9 mouse cellular contexts compared by ENCODE assay signal in genomic region chr5:76651151-76651725, GRCm38 (mm10). TPM values are rescaled to one million over a fixed set of nuclear protein-coding genes. Genes with fewer than 3 reads are reported as not detected.
A peak's percentile ranks its signal among the peaks of the same experiment; 100 is the strongest.
DNase-seq lines count a peak whose midpoint lies in the region; ATAC-seq and TF ChIP-seq lines count a peak whose summit lies in the region.
"Had no signal": no experiment of that assay in that cellular context is flagged by ENCODE, and none has a peak within 500 bp of the region (broad histone marks: within the 10 kb centered on the region; RNA-seq: fewer than 3 reads in every experiment).

No protein-coding gene starts in this region.

- TF ChIP-seq POLR2A in brain, embryonic 14.5 days (IDR thresholded peaks at IDR 0.05; ENCODE audit: borderline replicate concordance, extremely low read depth, insufficient read depth, insufficient read length, poor library complexity, severe bottlenecking) = no peak

- intact Hi-C loops in left cerebral cortex, postnatal 25 days (cut with DNase I) = no loop called here

- no peak overlapping the region for H3K9ac ChIP-seq in hindbrain, embryonic 11.5 days (ENCODE audit: low read depth, low read length)
- H3K9ac ChIP-seq in hindbrain, embryonic 13.5 days = no peak overlapping the region
- H3K9ac ChIP-seq in midbrain, postnatal 0 days (replicated peaks; ENCODE audit: low read length, poor library complexity, severe bottlenecking) = no peak overlapping the region

- no peaks in the 10 kb centered on the region for H3K36me3 ChIP-seq in hindbrain, embryonic 11.5 days (ENCODE audit: control insufficient read depth, insufficient read depth, low read length)
- peaks cover 10% of the 10 kb centered on the region for H3K36me3 ChIP-seq in hindbrain, embryonic 10.5 days
- H3K36me3 ChIP-seq in hindbrain, embryonic 13.5 days = no peaks in the 10 kb centered on the region
- H3K36me3 ChIP-seq in midbrain, postnatal 0 days (ENCODE audit: insufficient read depth, low read length) = no peaks in the 10 kb centered on the region

- no peaks in the 10 kb centered on the region for H3K4me1 ChIP-seq in hindbrain, embryonic 11.5 days (replicated peaks; ENCODE audit: control insufficient read depth, insufficient read depth, low read length)
- 0 out of 2 replicates have a peak, but pooled peaks cover 8% of the 10 kb centered on the region for H3K4me1 ChIP-seq in hindbrain, embryonic 10.5 days (replicated peaks)
- H3K4me1 ChIP-seq in hindbrain, embryonic 13.5 days (replicated peaks) = peaks cover 9% of the 10 kb centered on the region; the same call in 1 of the 2 replicates
- H3K4me1 ChIP-seq in midbrain, postnatal 0 days (ENCODE audit: insufficient read depth, low read length) = no peaks in the 10 kb centered on the region

- no peaks in the 10 kb centered on the region for H3K27me3 ChIP-seq in hindbrain, embryonic 11.5 days (ENCODE audit: control insufficient read depth, insufficient read depth, low read length)
- H3K27me3 ChIP-seq in hindbrain, embryonic 10.5 days (ENCODE audit: insufficient read depth, poor library complexity, severe bottlenecking) = no peaks in the 10 kb centered on the region
- H3K27me3 ChIP-seq in hindbrain, embryonic 13.5 days = no peaks in the 10 kb centered on the region
- no peaks in the 10 kb centered on the region for H3K27me3 ChIP-seq in midbrain, postnatal 0 days (ENCODE audit: insufficient read depth, low read length)

- WGBS in hindbrain, embryonic 11.5 days = 65% methylated on average over 5 of the region's 5 CpGs
- whole genome bisulfite sequencing in hindbrain, embryonic 10.5 days = 71% methylated on average over 5 of the region's 5 CpGs
- 62% methylated on average over 5 of the region's 5 CpGs for WGBS in hindbrain, embryonic 13.5 days
- 45% methylated on average over 5 of the region's 5 CpGs for WGBS in midbrain, postnatal 0 days

- ATAC-seq in hindbrain, embryonic 11.5 days (ENCODE audit: low FRiP score) = peak; percentile 30; the same call in 1 of the 2 replicates
- ATAC-seq in hindbrain, embryonic 13.5 days (ENCODE audit: low FRiP score) = peak; percentile 43; the same call in 1 of the 2 replicates
- peak; percentile 70; the same call in 1 of the 2 replicates for ATAC-seq in midbrain, postnatal 0 days (ENCODE audit: low FRiP score)

- TF ChIP-seq CTCF in brain, embryonic 14.5 days (IDR thresholded peaks at IDR 0.05; ENCODE audit: borderline replicate concordance, extremely low read depth, insufficient read depth, insufficient read length) = no peak
- no peak for TF ChIP-seq CTCF in midbrain, postnatal 0 days (IDR thresholded peaks at IDR 0.05)

- H3K4me2 ChIP-seq in hindbrain, embryonic 11.5 days (replicated peaks; ENCODE audit: low read depth, low read length) = no peak overlapping the region
- no peak overlapping the region for H3K4me2 ChIP-seq in hindbrain, embryonic 13.5 days
- no peak overlapping the region for H3K4me2 ChIP-seq in midbrain, postnatal 0 days (ENCODE audit: low read depth, low read length, poor library complexity, severe bottlenecking)

- 0 out of 2 replicates have a peak overlapping the region, but pooled peaks have one; percentile 10 for H3K27ac ChIP-seq in hindbrain, embryonic 11.5 days (ENCODE audit: low read depth, low read length)
- H3K27ac ChIP-seq in hindbrain, embryonic 10.5 days = no peak overlapping the region
- H3K27ac ChIP-seq in hindbrain, embryonic 13.5 days = peak overlapping the region; percentile 66
- peak overlapping the region; percentile 67 for H3K27ac ChIP-seq in midbrain, postnatal 0 days (ENCODE audit: low read depth, low read length)

- H3K4me3 ChIP-seq in hindbrain, embryonic 11.5 days (ENCODE audit: low read depth, low read length) = no peak overlapping the region
- no peak overlapping the region for H3K4me3 ChIP-seq in hindbrain, embryonic 10.5 days
- no peak overlapping the region for H3K4me3 ChIP-seq in hindbrain, embryonic 13.5 days
- no peak overlapping the region for H3K4me3 ChIP-seq in midbrain, postnatal 0 days (ENCODE audit: low read depth, low read length)

- no peak for DNase-seq in hindbrain, embryonic 11.5 days (ENCODE audit: low spot score)
- DNase-seq in hindbrain, embryonic 10.5 days (ENCODE audit: low spot score) = no peak
- DNase-seq in brain, embryonic 14.5 days (ENCODE audit: low read depth) = peak; percentile 59
- peak; percentile 30 for DNase-seq in midbrain, postnatal 0 days (ENCODE audit: low spot score)
- DNase-seq in natural killer cell, adult 2 months (ENCODE audit: low spot score in 2 of 2) = no peak
- no peak for DNase-seq in left cerebral cortex, postnatal 25 days (ENCODE audit: low spot score in 2 of 2)
- DNase-seq in layer of hippocampus, adult 8-10 months (ENCODE audit: low spot score in 2 of 2) = no peak
- DNase-seq: cerebellum, postnatal 36 days had no signal

- no peaks in the 10 kb centered on the region for H3K9me3 ChIP-seq in hindbrain, embryonic 11.5 days (ENCODE audit: control insufficient read depth, low read length)
- no peaks in the 10 kb centered on the region for H3K9me3 ChIP-seq in hindbrain, embryonic 10.5 days
- no peaks in the 10 kb centered on the region for H3K9me3 ChIP-seq in hindbrain, embryonic 13.5 days
- no peaks in the 10 kb centered on the region for H3K9me3 ChIP-seq in midbrain, postnatal 0 days (ENCODE audit: low read length)

RNA-seq across cellular contexts. Expression of gene C530008M17Rik, which starts 5.1 kb away (rescaled TPM):
- polyA plus RNA-seq in hindbrain, embryonic 11.5 days (2014; fragmentation: Nextera tagmentation; extraction: Ambion mirVana) = 47.5 and 58.5 TPM in 2 replicates
- 43.8 and 55.9 TPM in 2 replicates for polyA plus RNA-seq in hindbrain, embryonic 10.5 days (2016; fragmentation: Nextera tagmentation; extraction: Ambion mirVana)
- polyA plus RNA-seq in brain, embryonic 14.5 days (2012; rRNA removed) = 86.4 and 122 TPM in 2 replicates
- polyA plus RNA-seq in hindbrain, embryonic 13.5 days (2015; fragmentation: Nextera tagmentation; extraction: Ambion mirVana) = 77.6 and 79.2 TPM in 2 replicates
- total RNA-seq in midbrain, postnatal 0 days (2014; rRNA removed) = 68.7 and 86.2 TPM in 2 replicates
- 39.3 and 59.3 TPM in 2 replicates for polyA plus RNA-seq in midbrain, postnatal 0 days (2015; fragmentation: Nextera tagmentation; extraction: Ambion mirVana)
- 10 to 100 TPM; 49.5 to 54.8 TPM for total RNA-seq in left cerebral cortex, postnatal 25 days (2021)
- total RNA-seq in layer of hippocampus, adult 8-10 months (2022) = 10 to 100 TPM; 75.9 to 99.3 (median 89.4) TPM

Comparison
In these comparisons a context has a peak if more than half of its experiments do, and no peak if none do; other contexts are left out.
1. DNase-seq: peak in brain, embryonic 14.5 days (single experiment) and midbrain, postnatal 0 days (single experiment); none in hindbrain, embryonic 11.5 days (single experiment), hindbrain, embryonic 10.5 days (single experiment), natural killer cell, adult 2 months (0 of 2), left cerebral cortex, postnatal 25 days (0 of 2) and layer of hippocampus, adult 8-10 months (0 of 2).
2. Peak in every context shown above with its lines, with median percentiles within 50 percentile points of each other: ATAC-seq.